Mouse (Mus musculus): ENCODE data around the gene Fgd5. TPM values are rescaled to one million over a fixed set of nuclear protein-coding genes. Genes with fewer than 3 reads are reported as not detected.

Fgd5 gene
- 8.7 and 9.8 TPM in 2 replicates for polyA plus RNA-seq (2012; rRNA removed; ENCODE audit: low replicate concordance)

GRCm38 (mm10) chr6:91978371-91979300 is at the start of gene Fgd5:
Gene Fgd5, plus strand, starts transcription at chr6:91978878.

GRCm38 (mm10) chr6:92091130-92091591 is 112.5 kb downstream of the Fgd5 start, which contains the start of gene Nr2c2:
Gene Nr2c2, plus strand, starts transcription at chr6:92091390.

Other genes with a start within 250 kb of the Fgd5 start
- gene Grip2, start 151.6 kb upstream of the Fgd5 start, polyA plus RNA-seq (2012; rRNA removed; ENCODE audit: low replicate concordance), result 1.0 and 3.2 TPM in 2 replicates
- 3.4 and 6.1 TPM in 2 replicates for gene Ccdc174, start 100.8 kb upstream of the Fgd5 start, polyA plus RNA-seq (2012; rRNA removed; ENCODE audit: low replicate concordance)
- gene 4930590J08Rik, start 76.1 kb upstream of the Fgd5 start, polyA plus RNA-seq (2012; rRNA removed; ENCODE audit: low replicate concordance), result 0.10 and 0.33 TPM in 2 replicates
- gene Nr2c2, start 112.5 kb downstream of the Fgd5 start, polyA plus RNA-seq (2012; rRNA removed; ENCODE audit: low replicate concordance), result 13.0 and 24.0 TPM in 2 replicates
- gene Mrps25, start 205.2 kb downstream of the Fgd5 start, polyA plus RNA-seq (2012; rRNA removed; ENCODE audit: low replicate concordance), result 3.8 and 12.7 TPM in 2 replicates
- gene Rbsn, start 236.0 kb downstream of the Fgd5 start, polyA plus RNA-seq (2012; rRNA removed; ENCODE audit: low replicate concordance), result 7.6 and 11.0 TPM in 2 replicates

All from mammary gland, adult 2 months (tissue).